Mouse (Mus musculus): ENCODE measurements around the gene Slc25a25.

Slc25a25 gene

GRCm38 (mm10) chr2:32430701-32431676 lies 20.3 kb downstream of the Slc25a25 start:
- DNase-seq (ENCODE audit: inconsistent age in 2 of 2, low spot score in 1 of 2): peak; percentile 73 to 85

GRCm38 (mm10) chr2:32429215-32429891 lies 21.9 kb downstream of the Slc25a25 start:
- no peak for DNase-seq (ENCODE audit: inconsistent age in 2 of 2, low spot score in 1 of 2)

- DNase-seq (ENCODE audit: inconsistent age in 2 of 2, low spot score in 1 of 2): peak; percentile 82 to 92
Measured at GRCm38 (mm10) chr2:32428262-32428722, 23.0 kb downstream of the Slc25a25 start.

- no peak for DNase-seq (ENCODE audit: inconsistent age in 2 of 2, low spot score in 1 of 2)
Measured at GRCm38 (mm10) chr2:32427720-32428119, 23.5 kb downstream of the Slc25a25 start.

- DNase-seq (ENCODE audit: inconsistent age in 2 of 2, low spot score in 1 of 2): peak in 1 of 2 experiments; percentile 76
Measured at GRCm38 (mm10) chr2:32426141-32426540, 25.1 kb downstream of the Slc25a25 start.

- DNase-seq (ENCODE audit: inconsistent age in 2 of 2, low spot score in 1 of 2): no peak
Measured at GRCm38 (mm10) chr2:32425568-32425967, 25.7 kb downstream of the Slc25a25 start.

- DNase-seq (ENCODE audit: inconsistent age in 2 of 2, low spot score in 1 of 2): no peak
Measured at GRCm38 (mm10) chr2:32424796-32425195, 26.4 kb downstream of the Slc25a25 start.

- DNase-seq (ENCODE audit: inconsistent age in 2 of 2, low spot score in 1 of 2): peak; percentile 87 to 94
Measured at GRCm38 (mm10) chr2:32423481-32424331, 27.5 kb downstream of the Slc25a25 start.

- DNase-seq (ENCODE audit: inconsistent age in 2 of 2, low spot score in 1 of 2): peak in 1 of 2 experiments; percentile 68
Measured at GRCm38 (mm10) chr2:32421851-32422251, 29.4 kb downstream of the Slc25a25 start.

GRCm38 (mm10) chr2:32420647-32421046 lies 30.6 kb downstream of the Slc25a25 start:
- peak in 1 of 2 experiments; percentile 43 for DNase-seq (ENCODE audit: inconsistent age in 2 of 2, low spot score in 1 of 2)

GRCm38 (mm10) chr2:32420066-32420608 lies 31.1 kb downstream of the Slc25a25 start:
- DNase-seq (ENCODE audit: inconsistent age in 2 of 2, low spot score in 1 of 2): no peak

- DNase-seq (ENCODE audit: inconsistent age in 2 of 2, low spot score in 1 of 2): peak; percentile 92 to 96
Measured at GRCm38 (mm10) chr2:32419359-32419758, 31.9 kb downstream of the Slc25a25 start.

- peak; percentile 63 to 86 for DNase-seq (ENCODE audit: inconsistent age in 2 of 2, low spot score in 1 of 2)
Measured at GRCm38 (mm10) chr2:32418430-32419151, 32.7 kb downstream of the Slc25a25 start.

- peak in 1 of 2 experiments; percentile 43 for DNase-seq (ENCODE audit: inconsistent age in 2 of 2, low spot score in 1 of 2)
Measured at GRCm38 (mm10) chr2:32417486-32417885, 33.8 kb downstream of the Slc25a25 start.

- no peak for DNase-seq (ENCODE audit: inconsistent age in 2 of 2, low spot score in 1 of 2)
Measured at GRCm38 (mm10) chr2:32416556-32416955, 34.7 kb downstream of the Slc25a25 start.

- DNase-seq (ENCODE audit: inconsistent age in 2 of 2, low spot score in 1 of 2): no peak
Measured at GRCm38 (mm10) chr2:32415801-32416200, 35.4 kb downstream of the Slc25a25 start.

- peak in 1 of 2 experiments; percentile 71 for DNase-seq (ENCODE audit: inconsistent age in 2 of 2, low spot score in 1 of 2)
Measured at GRCm38 (mm10) chr2:32413936-32414335, 37.3 kb downstream of the Slc25a25 start.

- peak in 1 of 2 experiments; percentile 49 for DNase-seq (ENCODE audit: inconsistent age in 2 of 2, low spot score in 1 of 2)
Measured at GRCm38 (mm10) chr2:32412742-32413531, 38.3 kb downstream of the Slc25a25 start.

- DNase-seq (ENCODE audit: inconsistent age in 2 of 2, low spot score in 1 of 2): no peak
Measured at GRCm38 (mm10) chr2:32411407-32411806, 39.8 kb downstream of the Slc25a25 start.

All from adrenal gland, adult (tissue).